In genomic region chr12:113013604-113014558, GRCm38 (mm10) we compare ENCODE assay signal across 8 mouse cellular contexts. TPM values are rescaled to one million over a fixed set of nuclear protein-coding genes. Genes with fewer than 3 reads are reported as not detected.
DNase-seq lines count a peak whose midpoint lies in the region; ATAC-seq and TF ChIP-seq lines count a peak whose summit lies in the region.

Gene Pacs2, plus strand, starts transcription at chr12:113014508.

- peaks cover 28% of the 10 kb centered on the region for H3K4me1 ChIP-seq in embryonic facial prominence, embryonic 12.5 days
- H3K4me1 ChIP-seq in kidney, adult 2 months (ENCODE audit: control insufficient read depth, insufficient read depth, low read length), result peaks cover 31% of the 10 kb centered on the region
- peaks cover 20% of the 10 kb centered on the region for H3K4me1 ChIP-seq in limb, embryonic 14.5 days (ENCODE audit: control insufficient read depth, insufficient read depth, low read length)
- H3K4me1 ChIP-seq in midbrain, postnatal 0 days (ENCODE audit: insufficient read depth, low read length), result peaks cover 15% of the 10 kb centered on the region; the same call in 1 of the 2 replicates

- H3K9ac ChIP-seq in embryonic facial prominence, embryonic 12.5 days, result peak within 1 kb of the TSS; percentile 91
- peak within 1 kb of the TSS; percentile 80 for H3K9ac ChIP-seq in limb, embryonic 14.5 days (ENCODE audit: low read depth, low read length, severe bottlenecking)
- peak within 1 kb of the TSS; percentile 91 for H3K9ac ChIP-seq in midbrain, postnatal 0 days (replicated peaks; ENCODE audit: low read length, poor library complexity, severe bottlenecking)

- peak within 1 kb of the TSS; percentile 92 for H3K4me2 ChIP-seq in embryonic facial prominence, embryonic 12.5 days (replicated peaks)
- H3K4me2 ChIP-seq in limb, embryonic 14.5 days (replicated peaks; ENCODE audit: low read depth, low read length, severe bottlenecking), result peak within 1 kb of the TSS; percentile 85
- peak within 1 kb of the TSS; percentile 82 for H3K4me2 ChIP-seq in midbrain, postnatal 0 days (ENCODE audit: low read depth, low read length, poor library complexity, severe bottlenecking)

- H3K36me3 ChIP-seq in embryonic facial prominence, embryonic 12.5 days, result no peaks in the 10 kb centered on the region
- H3K36me3 ChIP-seq in kidney, adult 2 months (ENCODE audit: control insufficient read depth, insufficient read depth, low read length), result no peaks in the 10 kb centered on the region
- H3K36me3 ChIP-seq in limb, embryonic 14.5 days (ENCODE audit: control insufficient read depth, insufficient read depth, low read length), result 0 out of 2 replicates have a peak, but pooled peaks cover 3% of the 10 kb centered on the region
- H3K36me3 ChIP-seq in midbrain, postnatal 0 days (ENCODE audit: insufficient read depth, low read length), result no peaks in the 10 kb centered on the region

- H3K27me3 ChIP-seq in embryonic facial prominence, embryonic 12.5 days, result no peaks in the 10 kb centered on the region
- no peaks in the 10 kb centered on the region for H3K27me3 ChIP-seq in kidney, adult 2 months (replicated peaks; ENCODE audit: control insufficient read depth, insufficient read depth, low read length)
- no peaks in the 10 kb centered on the region for H3K27me3 ChIP-seq in limb, embryonic 14.5 days (ENCODE audit: control insufficient read depth, insufficient read depth, low read length)
- H3K27me3 ChIP-seq in midbrain, postnatal 0 days (ENCODE audit: insufficient read depth, low read length), result no peaks in the 10 kb centered on the region

- peak; percentile 96 for TF ChIP-seq POLR2A in kidney, adult 2 months (IDR thresholded peaks at IDR 0.05; ENCODE audit: low read depth, low read length)
- peak; percentile 93; the same call in 1 of the 2 replicates for TF ChIP-seq POLR2A in limb, embryonic 14.5 days (IDR thresholded peaks at IDR 0.05; ENCODE audit: borderline replicate concordance, extremely low read depth, insufficient read depth, insufficient read length)

- peak within 1 kb of the TSS; percentile 90 for H3K27ac ChIP-seq in embryonic facial prominence, embryonic 12.5 days
- peak within 1 kb of the TSS; percentile 90 for H3K27ac ChIP-seq in kidney, adult 2 months (ENCODE audit: insufficient read depth, low read depth, low read length)
- peak within 1 kb of the TSS; percentile 81 for H3K27ac ChIP-seq in limb, embryonic 14.5 days (replicated peaks; ENCODE audit: low read depth, low read length)
- peak within 1 kb of the TSS; percentile 76 for H3K27ac ChIP-seq in midbrain, postnatal 0 days (ENCODE audit: low read depth, low read length)

- DNase-seq in 3134 (ENCODE audit: extremely low read depth, insufficient read length, low spot score), result peak; percentile 91
- DNase-seq in adrenal gland, postnatal 25 days, result peak; percentile 97
- DNase-seq in heart, adult 18-20 months, result peak; percentile 94 to 96
- DNase-seq in kidney, adult 2 months, result peak; percentile 97
- DNase-seq in limb, embryonic 14.5 days (ENCODE audit: low spot score), result peak; percentile 93
- peak; percentile 96 for DNase-seq in midbrain, postnatal 0 days (ENCODE audit: low spot score)
- peak; percentile 88 to 94 for DNase-seq in spleen, postnatal 14 days (ENCODE audit: low spot score in 2 of 2)

- no peaks in the 10 kb centered on the region for H3K9me3 ChIP-seq in embryonic facial prominence, embryonic 12.5 days
- no peaks in the 10 kb centered on the region for H3K9me3 ChIP-seq in limb, embryonic 14.5 days (ENCODE audit: control insufficient read depth, low read length)
- no peaks in the 10 kb centered on the region for H3K9me3 ChIP-seq in midbrain, postnatal 0 days (ENCODE audit: low read length)

- ATAC-seq in embryonic facial prominence, embryonic 12.5 days (ENCODE audit: insufficient number of reproducible peaks, insufficient read depth, low FRiP score, low TSS enrichment), result peak; percentile 84
- ATAC-seq in limb, embryonic 14.5 days (ENCODE audit: low FRiP score, low read depth), result peak; percentile 94
- ATAC-seq in midbrain, postnatal 0 days (ENCODE audit: low FRiP score), result peak; percentile 92

- 3% methylated on average over 57 of the region's 85 CpGs for WGBS in embryonic facial prominence, embryonic 12.5 days
- 12% methylated on average over 80 of the region's 85 CpGs for WGBS in kidney, adult 2 months
- 11% methylated on average over 17 of the region's 85 CpGs for WGBS in limb, embryonic 14.5 days
- 3% methylated on average over 38 of the region's 85 CpGs for WGBS in midbrain, postnatal 0 days

- no peak for TF ChIP-seq CTCF in kidney, adult 2 months (conservative IDR thresholded peaks at IDR 0.05; ENCODE audit: insufficient read depth, insufficient read length, low read depth, low read length)
- TF ChIP-seq CTCF in midbrain, postnatal 0 days (IDR thresholded peaks at IDR 0.05), result no peak

- peak within 1 kb of the TSS; percentile 81 for H3K4me3 ChIP-seq in embryonic facial prominence, embryonic 12.5 days
- peak within 1 kb of the TSS; percentile 93 for H3K4me3 ChIP-seq in kidney, adult 2 months (ENCODE audit: insufficient read depth, low read depth, low read length)
- H3K4me3 ChIP-seq in limb, embryonic 14.5 days (replicated peaks; ENCODE audit: low read length), result peak within 1 kb of the TSS; percentile 65
- H3K4me3 ChIP-seq in midbrain, postnatal 0 days (ENCODE audit: low read depth, low read length), result peak within 1 kb of the TSS; percentile 100

RNA-seq across cellular contexts. Expression of gene Pacs2, which starts in this region (rescaled TPM):
- 45.6 and 55.5 TPM in 2 replicates for total RNA-seq in adrenal gland, postnatal 25 days (2021)
- 19.0 and 19.4 TPM in 2 replicates for polyA plus RNA-seq in embryonic facial prominence, embryonic 12.5 days (2016; fragmentation: Nextera tagmentation; extraction: Ambion mirVana)
- 10 to 100 TPM; 33.1 to 37.1 TPM for total RNA-seq in heart, adult 18-20 months (2021)
- 42.4 and 47.8 TPM in 2 replicates for polyA plus RNA-seq in kidney, adult 2 months (2012; rRNA removed)
- 55.0 and 62.3 TPM in 2 replicates for polyA plus RNA-seq in limb, embryonic 14.5 days (2012; rRNA removed)
- polyA plus RNA-seq in limb, embryonic 14.5 days (2014; fragmentation: Nextera tagmentation; extraction: Ambion mirVana), result 16.3 and 16.5 TPM in 2 replicates
- total RNA-seq in midbrain, postnatal 0 days (2014; rRNA removed), result 133 and 162 TPM in 2 replicates
- polyA plus RNA-seq in midbrain, postnatal 0 days (2015; fragmentation: Nextera tagmentation; extraction: Ambion mirVana), result 22.4 and 25.8 TPM in 2 replicates

Comparison
In these comparisons a context has a peak if more than half of its experiments do, and no peak if none do; other contexts are left out.
1. Peak in every context shown above with its lines: DNase-seq, ATAC-seq, H3K4me3 ChIP-seq and H3K27ac ChIP-seq.